ENCODE assay signal across 9 mouse cellular contexts in genomic region chr13:58066081-58066495, GRCm38 (mm10). TPM values are rescaled to one million over a fixed set of nuclear protein-coding genes. Genes with fewer than 3 reads are reported as not detected.
DNase-seq lines count a peak whose midpoint lies in the region; ATAC-seq and TF ChIP-seq lines count a peak whose summit lies in the region.
"Had no signal": no experiment of that assay in that cellular context is flagged by ENCODE, and none has a peak within 500 bp of the region (broad histone marks: within the 10 kb centered on the region; RNA-seq: fewer than 3 reads in every experiment).

No protein-coding gene starts in this region.

- no peaks in the 10 kb centered on the region for H3K27me3 ChIP-seq in lung, postnatal 0 days (replicated peaks; ENCODE audit: insufficient read depth, low read length)
- no peaks in the 10 kb centered on the region for H3K27me3 ChIP-seq in intestine, embryonic 14.5 days (replicated peaks; ENCODE audit: control insufficient read depth, insufficient read depth, low read length)
- H3K27me3 ChIP-seq in liver, embryonic 16.5 days (ENCODE audit: control insufficient read depth, insufficient read depth, low read depth, low read length): no peaks in the 10 kb centered on the region

- WGBS in lung, postnatal 0 days: 68% methylated on average over 13 of the region's 13 CpGs
- WGBS in intestine, embryonic 14.5 days: 55% methylated on average over 13 of the region's 13 CpGs
- 53% methylated on average over 13 of the region's 13 CpGs for WGBS in liver, embryonic 16.5 days (ENCODE audit: insufficient replicate concordance)

- H3K4me1 ChIP-seq in lung, postnatal 0 days (ENCODE audit: insufficient read depth, low read depth, low read length): peaks cover 23% of the 10 kb centered on the region
- peaks cover 16% of the 10 kb centered on the region for H3K4me1 ChIP-seq in intestine, embryonic 14.5 days (replicated peaks; ENCODE audit: control insufficient read depth, insufficient read depth, low read length)
- peaks cover 7% of the 10 kb centered on the region for H3K4me1 ChIP-seq in liver, embryonic 16.5 days (ENCODE audit: control insufficient read depth, low read depth, low read length)

- DNase-seq in gastrocnemius, postnatal 25 days: peak; percentile 14
- DNase-seq in gastrocnemius, adult 18-20 months (ENCODE audit: low spot score): no peak
- no peak for DNase-seq in lung, postnatal 0 days (ENCODE audit: low spot score)
- DNase-seq in lung, postnatal 36 days: no peak
- DNase-seq in intestine, embryonic 14.5 days (ENCODE audit: low spot score): no peak
- DNase-seq in layer of hippocampus, postnatal 14 days (ENCODE audit: low spot score in 2 of 2): no peak
- DNase-seq in embryo, embryonic 10.5 days (ENCODE audit: low spot score): no peak

- no peak for ATAC-seq in lung, postnatal 0 days
- no peak for ATAC-seq in intestine, embryonic 14.5 days (replicated peaks; ENCODE audit: low FRiP score, low TSS enrichment, low read depth)
- no peak for ATAC-seq in liver, embryonic 16.5 days (ENCODE audit: low read depth)
- ATAC-seq: activated CD4-positive, CD25-positive, alpha-beta regulatory T cell, adult 4 months had no signal

- TF ChIP-seq EP300 in lung, postnatal 0 days (IDR thresholded peaks at IDR 0.05): no peak

- no peak overlapping the region for H3K4me3 ChIP-seq in lung, postnatal 0 days (ENCODE audit: low read depth, low read length)
- H3K4me3 ChIP-seq in intestine, embryonic 14.5 days (ENCODE audit: low read depth, low read length): no peak overlapping the region
- H3K4me3 ChIP-seq in liver, embryonic 16.5 days (ENCODE audit: low read depth, low read length): no peak overlapping the region

- peak overlapping the region; percentile 83 for H3K27ac ChIP-seq in lung, postnatal 0 days (ENCODE audit: low read length)
- peak overlapping the region; percentile 3; the same call in 1 of the 2 replicates for H3K27ac ChIP-seq in intestine, embryonic 14.5 days (ENCODE audit: low read depth)
- H3K27ac ChIP-seq in liver, embryonic 16.5 days (ENCODE audit: low read length): peak overlapping the region; percentile 12; the same call in 1 of the 2 replicates

- H3K4me2 ChIP-seq in lung, postnatal 0 days (replicated peaks; ENCODE audit: low read depth, low read length): no peak overlapping the region
- H3K4me2 ChIP-seq in intestine, embryonic 14.5 days (ENCODE audit: low read length): no peak overlapping the region
- H3K4me2 ChIP-seq in liver, embryonic 16.5 days (ENCODE audit: low read depth, low read length): no peak overlapping the region

- H3K36me3 ChIP-seq in lung, postnatal 0 days (ENCODE audit: insufficient read depth, low read length): no peaks in the 10 kb centered on the region
- H3K36me3 ChIP-seq in intestine, embryonic 14.5 days (ENCODE audit: control insufficient read depth, insufficient read depth, low read length): no peaks in the 10 kb centered on the region
- H3K36me3 ChIP-seq in liver, embryonic 16.5 days (ENCODE audit: control insufficient read depth, insufficient read depth): no peaks in the 10 kb centered on the region

- TF ChIP-seq CTCF in lung, postnatal 0 days (IDR thresholded peaks at IDR 0.05): no peak

- H3K9ac ChIP-seq in lung, postnatal 0 days (replicated peaks; ENCODE audit: low read depth): no peak overlapping the region
- H3K9ac ChIP-seq in intestine, embryonic 14.5 days (ENCODE audit: low read length): no peak overlapping the region
- no peak overlapping the region for H3K9ac ChIP-seq in liver, embryonic 16.5 days (ENCODE audit: low read depth, low read length)

- H3K9me3 ChIP-seq in lung, postnatal 0 days (ENCODE audit: low read length): no peaks in the 10 kb centered on the region
- H3K9me3 ChIP-seq in intestine, embryonic 14.5 days (ENCODE audit: control insufficient read depth, low read length): no peaks in the 10 kb centered on the region
- no peaks in the 10 kb centered on the region for H3K9me3 ChIP-seq in liver, embryonic 16.5 days (replicated peaks; ENCODE audit: control insufficient read depth, low read length)

RNA-seq across cellular contexts. Expression of gene Klhl3, which starts 47.3 kb away (rescaled TPM):
- under 1 TPM; 0.41 to 0.88 TPM for total RNA-seq in gastrocnemius, postnatal 25 days (2021)
- total RNA-seq in gastrocnemius, adult 18-20 months (2021): under 1 TPM; 0.26 to 0.78 TPM
- polyA plus RNA-seq in lung, postnatal 0 days (2015; fragmentation: Nextera tagmentation; extraction: Ambion mirVana): 2.7 and 3.9 TPM in 2 replicates
- polyA plus RNA-seq in intestine, embryonic 14.5 days (2014; fragmentation: Nextera tagmentation; extraction: Ambion mirVana): 3.0 and 3.3 TPM in 2 replicates
- 1.2 and 1.6 TPM in 2 replicates for polyA plus RNA-seq in liver, embryonic 16.5 days (2015; fragmentation: Nextera tagmentation; extraction: Ambion mirVana)
- 10 to 100 TPM; 35.6 to 36.5 TPM for total RNA-seq in layer of hippocampus, postnatal 14 days (2021)

Comparison
In these comparisons a context has a peak if more than half of its experiments do, and no peak if none do; other contexts are left out.
1. H3K27ac ChIP-seq: peak in every context shown above with its lines; median percentile 83 in lung, postnatal 0 days; 12 in liver, embryonic 16.5 days; 3 in intestine, embryonic 14.5 days.
2. RNA of gene Klhl3, which starts 47.3 kb away (total RNA-seq): 35.6 to 36.5 TPM in layer of hippocampus, postnatal 14 days; 0.41 to 0.88 TPM in gastrocnemius, postnatal 25 days and 0.26 to 0.78 TPM in gastrocnemius, adult 18-20 months; every median in the first group is over 10 times any median in the second.